Mouse (Mus musculus): ENCODE measurements at regions not wholly inside any gene's neighbourhood (a gene's known extent, or its start where the extent isn't known, plus 50 kb on each side); places are given as distances from the start of the nearest gene placed in this dataset.

DNA sequence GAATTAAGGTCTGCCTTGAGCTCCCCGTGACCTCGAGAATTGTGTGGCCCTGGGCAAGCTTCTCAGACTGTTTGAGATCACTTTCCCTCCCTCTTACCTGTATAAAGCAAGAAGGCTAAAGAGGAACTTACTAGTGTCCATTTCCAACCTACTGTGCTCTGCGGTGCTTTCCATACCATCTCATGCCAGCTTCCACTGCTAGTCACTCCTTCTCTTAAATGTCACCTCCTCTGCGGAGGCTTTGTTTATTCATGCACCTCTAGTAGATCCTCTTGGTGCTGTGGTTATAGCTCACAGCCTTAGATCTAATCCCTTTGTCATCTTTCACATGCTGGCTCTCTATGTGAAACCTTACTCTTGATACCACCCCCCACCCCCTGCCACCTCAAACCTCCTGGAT, 2310.3 kb upstream of the Lrrc6 start:
- no peak for DNase-seq

GRCm38 (mm10) chr15:68810593-68810992, 2309.9 kb upstream of the Lrrc6 start:
- DNase-seq = no peak

- DNase-seq = no peak
Observed at GRCm38 (mm10) chr15:68808175-68808574, 2307.5 kb upstream of the Lrrc6 start.

- no peak for DNase-seq
Observed at GRCm38 (mm10) chr15:68804254-68804653, 2303.5 kb upstream of the Lrrc6 start.

DNA sequence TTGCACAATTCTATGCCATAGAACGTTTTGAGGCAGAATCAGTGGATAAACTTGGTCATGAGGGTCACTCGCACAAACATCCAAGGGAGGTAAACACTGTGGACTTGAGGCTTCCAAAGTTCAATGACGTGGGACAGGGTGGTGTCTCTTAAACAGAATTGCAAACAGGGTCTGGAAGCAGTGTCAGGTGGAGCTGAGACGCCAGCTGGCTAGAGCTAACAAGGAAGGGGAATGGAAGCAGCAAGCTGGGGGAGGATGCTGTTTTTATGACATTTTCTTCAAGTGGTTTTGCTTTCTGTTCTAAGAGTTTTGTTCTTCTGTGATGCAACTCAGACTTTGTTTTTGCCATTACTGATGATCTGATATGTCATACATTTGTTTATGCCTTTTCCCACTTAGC, 2301.1 kb upstream of the Lrrc6 start:
- DNase-seq = no peak

GRCm38 (mm10) chr15:68797406-68797805, 2296.7 kb upstream of the Lrrc6 start:
- DNase-seq = no peak

DNA sequence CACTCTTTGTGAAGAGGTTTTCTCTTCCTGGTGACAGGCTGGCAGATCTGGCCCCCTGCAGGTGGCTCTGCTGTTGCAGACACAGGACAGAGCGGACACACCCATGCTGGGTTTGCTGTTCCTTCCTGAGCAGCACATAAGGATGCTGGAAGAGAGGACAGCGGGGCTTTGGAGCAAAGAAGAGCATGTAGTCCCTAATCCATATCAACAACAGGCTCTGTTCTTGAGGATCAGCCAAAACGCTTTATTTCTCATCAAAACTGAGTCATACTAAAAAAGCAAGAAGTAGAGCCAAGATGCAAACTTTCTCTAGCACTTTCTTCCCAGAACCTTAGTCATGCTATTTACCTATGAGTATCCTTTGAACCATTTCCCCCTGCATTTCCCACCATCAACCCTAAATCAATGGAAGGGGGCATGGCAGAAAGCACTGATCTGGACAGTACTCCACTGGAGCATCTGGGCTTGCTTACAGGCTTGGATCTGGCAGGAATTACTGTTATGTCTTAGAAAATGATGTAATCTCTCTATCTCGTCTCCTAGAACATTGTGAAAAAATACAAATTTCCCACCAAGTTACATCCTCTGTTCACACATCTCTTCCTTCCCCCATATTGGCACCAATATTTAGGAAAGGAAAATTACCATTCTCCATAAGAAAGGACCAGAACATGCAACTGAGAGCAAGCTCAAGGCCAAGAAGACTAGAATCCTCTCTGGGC, 2294.7 kb upstream of the Lrrc6 start:
- DNase-seq = peak; percentile 1

GRCm38 (mm10) chr15:68759948-68760347, 2259.2 kb upstream of the Lrrc6 start:
- no peak for DNase-seq

DNA sequence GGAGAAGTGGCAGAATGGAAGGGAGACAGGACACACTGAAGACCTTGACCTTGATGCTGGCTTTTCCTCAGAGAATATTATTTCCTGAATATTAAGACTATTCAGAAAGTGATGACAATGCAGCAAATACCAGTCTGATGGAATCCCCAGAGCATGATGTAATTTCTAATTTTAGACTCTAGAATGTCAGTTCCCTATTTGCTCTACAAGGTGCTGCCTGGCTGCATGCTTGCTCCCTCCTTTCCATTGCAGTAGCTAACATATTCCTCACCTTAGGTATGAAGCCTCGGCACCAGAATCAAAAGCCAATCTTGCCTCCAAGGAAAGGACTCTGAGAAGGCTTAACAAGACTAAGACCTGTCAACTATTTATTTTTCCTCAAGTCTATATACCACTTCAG, 2254.5 kb upstream of the Lrrc6 start:
- no peak for DNase-seq

GRCm38 (mm10) chr15:68754834-68755233, 2254.1 kb upstream of the Lrrc6 start:
- DNase-seq = no peak

DNA sequence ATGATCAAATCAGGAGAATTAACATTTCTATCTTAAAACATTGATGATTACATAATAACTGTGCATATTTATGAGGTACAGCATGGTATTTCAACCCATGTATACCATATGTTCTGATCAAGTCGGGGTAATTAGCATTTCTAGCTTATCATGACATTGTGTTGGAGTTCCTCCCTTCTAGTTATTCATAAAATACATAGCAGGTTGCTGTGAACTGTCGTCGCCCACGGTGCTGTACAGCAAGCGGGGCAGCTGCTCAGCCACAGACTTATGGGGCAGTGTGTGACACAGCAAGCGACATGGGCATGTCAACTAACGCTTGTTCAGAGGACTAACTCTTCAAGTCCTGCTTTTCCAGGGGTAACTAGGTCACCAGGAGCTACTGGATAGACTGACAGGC, 2238.6 kb upstream of the Lrrc6 start:
- no peak for DNase-seq

GRCm38 (mm10) chr15:68721250-68721649, 2220.5 kb upstream of the Lrrc6 start:
- DNase-seq = peak; percentile 2

DNA sequence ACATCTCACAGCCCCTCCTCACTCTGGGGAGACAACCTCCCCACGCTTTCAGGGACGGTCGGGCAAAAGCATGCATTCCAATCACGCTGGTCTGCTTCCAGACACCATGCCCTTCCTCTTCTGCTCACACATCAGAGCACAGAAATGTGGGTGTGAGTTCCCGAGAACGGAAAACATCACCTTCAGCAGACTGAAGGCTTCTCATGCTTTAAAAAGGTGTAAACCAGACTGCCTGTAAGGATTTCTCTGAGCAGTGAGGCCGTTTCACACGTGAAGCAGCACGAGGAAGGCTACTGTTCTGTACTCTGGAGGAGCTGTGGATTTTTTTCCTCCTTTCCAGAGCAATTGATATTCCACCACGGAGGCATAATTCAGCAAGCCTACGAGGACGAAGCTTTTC, 2218.8 kb upstream of the Lrrc6 start:
- no peak for DNase-seq

DNA sequence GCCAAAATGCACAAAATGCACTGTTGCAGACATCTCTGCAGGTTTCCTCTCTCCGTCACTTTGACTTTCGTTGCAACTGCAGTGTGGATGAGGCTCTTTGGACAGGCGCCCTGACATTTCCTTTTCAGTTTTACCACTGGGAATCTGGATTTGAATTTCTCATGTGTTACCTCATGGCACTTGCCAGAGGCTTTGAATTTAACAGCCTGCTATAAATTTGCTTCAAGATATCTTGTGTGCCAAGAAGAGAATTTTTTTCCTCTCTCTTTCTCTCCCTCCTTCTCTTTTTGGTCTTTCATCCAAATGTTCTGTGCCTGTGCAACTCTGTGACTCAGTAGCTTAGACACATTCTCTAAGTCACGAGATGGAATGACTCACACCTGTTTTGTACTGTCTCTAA, 2213.6 kb upstream of the Lrrc6 start:
- no peak for DNase-seq

GRCm38 (mm10) chr15:68707306-68707705, 2206.6 kb upstream of the Lrrc6 start:
- DNase-seq = no peak

DNA sequence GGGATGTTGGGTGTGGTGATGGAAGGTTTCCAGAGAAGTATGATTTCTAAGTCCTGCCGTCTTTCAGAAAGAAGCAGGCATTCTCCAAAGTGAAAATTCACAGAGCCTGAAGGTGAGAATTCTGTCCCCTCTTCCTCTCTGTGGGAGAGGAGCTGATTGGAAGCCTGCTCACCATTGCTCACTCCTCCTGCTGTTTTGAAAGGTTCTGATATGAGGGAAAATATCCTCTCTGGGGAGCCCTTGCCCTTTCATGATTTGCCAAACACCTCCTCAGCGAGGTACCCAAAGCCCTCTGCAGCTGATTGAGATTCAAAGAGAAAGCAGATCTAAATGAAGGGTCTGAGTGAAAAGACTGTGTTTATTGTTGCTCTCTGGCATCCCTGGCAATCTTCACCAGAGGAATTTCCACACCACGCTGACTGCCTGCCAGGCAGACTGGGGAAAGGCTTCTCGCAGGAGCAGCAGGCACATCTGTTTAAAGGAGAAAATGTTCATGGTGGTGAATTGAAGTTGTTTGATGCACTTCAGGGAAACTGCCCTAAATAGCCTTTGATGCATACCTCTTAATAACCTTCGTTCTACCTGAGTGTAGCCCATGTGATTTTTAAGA, 2194.4 kb upstream of the Lrrc6 start:
- no peak for DNase-seq

DNA sequence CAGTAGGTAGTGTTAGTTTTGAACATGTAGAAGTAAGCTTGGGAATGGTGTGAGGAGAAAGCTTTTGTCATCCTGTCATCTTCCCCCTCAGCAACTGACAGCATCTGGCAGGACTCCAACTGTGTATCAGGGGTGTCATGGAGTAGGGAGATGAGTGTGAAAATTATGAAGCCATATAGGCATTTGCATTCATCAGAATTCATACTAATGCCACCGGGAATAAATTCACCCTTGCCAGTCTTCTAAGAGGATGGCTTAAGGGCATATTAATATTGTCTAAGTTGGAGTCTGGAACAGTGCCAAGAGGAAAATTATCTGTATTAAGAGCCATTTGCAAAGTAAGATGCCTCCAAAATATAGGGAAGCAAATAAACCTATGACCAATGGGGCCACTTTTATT, 2166.8 kb upstream of the Lrrc6 start:
- no peak for DNase-seq

GRCm38 (mm10) chr15:68665331-68665730, 2164.6 kb upstream of the Lrrc6 start:
- DNase-seq = no peak

DNA sequence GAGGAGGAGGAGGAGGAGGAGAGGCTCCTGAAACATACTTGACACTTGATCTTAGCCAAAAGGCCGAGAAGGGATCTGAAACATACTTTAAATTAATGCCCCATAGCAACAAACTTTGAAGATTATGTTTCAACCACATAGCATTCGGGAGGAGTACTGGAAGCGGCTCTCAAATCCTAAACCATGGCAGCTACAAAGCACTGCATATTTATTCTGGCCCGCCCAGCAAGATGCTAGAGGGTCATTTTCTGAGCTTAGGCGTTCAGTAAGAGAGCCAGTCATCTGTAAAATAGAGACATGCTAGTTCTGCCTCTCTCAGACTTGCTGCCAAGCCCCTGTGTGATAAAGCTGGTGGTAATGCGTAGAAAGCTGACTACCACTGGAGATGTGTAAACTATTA, 2156.0 kb upstream of the Lrrc6 start:
- no peak for DNase-seq

GRCm38 (mm10) chr15:68655046-68655445, 2154.3 kb upstream of the Lrrc6 start:
- DNase-seq = no peak

GRCm38 (mm10) chr15:68650609-68651008, 2149.9 kb upstream of the Lrrc6 start:
- no peak for DNase-seq

DNA sequence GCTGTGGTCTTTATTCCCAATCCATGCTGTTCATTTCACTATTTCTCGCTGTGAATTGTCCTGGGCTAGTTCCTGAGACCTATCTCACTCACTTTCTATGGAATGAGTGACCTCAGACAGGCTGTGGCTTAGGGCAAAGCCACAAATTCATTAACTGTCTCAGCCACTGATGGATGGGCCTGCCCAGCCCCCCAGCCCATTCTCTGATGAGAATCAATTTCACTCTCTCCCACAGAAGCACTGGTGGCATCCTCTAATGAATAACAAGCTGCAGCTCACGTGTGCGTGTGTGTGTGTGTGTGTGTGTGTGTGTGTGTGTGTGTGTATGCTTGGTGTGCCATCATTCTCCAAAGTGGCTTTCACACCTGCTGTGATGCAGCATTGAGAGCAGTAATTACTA, 2149.3 kb upstream of the Lrrc6 start:
- no peak for DNase-seq

DNA sequence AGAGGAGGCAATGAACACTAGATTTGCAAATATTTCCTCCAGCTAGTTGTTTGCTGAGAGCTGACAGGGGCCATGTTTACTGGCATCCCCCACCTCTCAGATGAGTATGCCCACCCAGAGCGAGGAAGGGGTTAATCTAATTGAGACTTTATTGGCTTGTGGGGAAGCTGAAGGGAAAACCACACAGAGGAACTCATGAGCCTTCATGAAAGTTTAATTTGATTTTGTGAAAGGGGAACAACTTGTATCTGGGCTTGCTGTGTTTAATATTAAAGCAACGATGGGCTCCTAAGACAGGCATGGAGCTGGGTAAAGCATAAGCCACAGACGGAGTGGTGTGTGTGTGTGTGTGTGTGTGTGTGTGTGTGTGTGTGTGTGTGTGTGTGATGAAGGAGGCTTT, 2146.2 kb upstream of the Lrrc6 start:
- DNase-seq = no peak

- no peak for DNase-seq
Observed at GRCm38 (mm10) chr15:68644862-68645261, 2144.2 kb upstream of the Lrrc6 start.
